Mouse (Mus musculus) hindbrain, postnatal 0 days (tissue): Measurements from ENCODE around the gene Pde6g. TPM values are rescaled to one million over a fixed set of nuclear protein-coding genes. Genes with fewer than 3 reads are reported as not detected.

Source experiments
- ATAC-seq: fragments of 200-750 bp; cut with Nextera tagmentation; 2 replicates; pipeline ENCODE4 v1.8.0; 2017; ENCODE audit warnings: mild to moderate bottlenecking, moderate TSS enrichment, moderate library complexity
- DNase-seq: peaks from one replicate; pipeline ENCODE4 v3.0.0-alpha.2; 2015; ENCODE audit warnings: low spot score
- H3K27ac ChIP-seq: fragments of 300-500 bp; sonication (generic); 2 replicates; pipeline ENCODE4 v1.5.1; 2014; ENCODE audit warnings: mild to moderate bottlenecking
- H3K27me3 ChIP-seq: fragments of 300-500 bp; sonication (generic); 2 replicates; pipeline ENCODE4 v1.6.1; 2014; ENCODE audit warnings: low read length, mixed read lengths; ENCODE audit not compliant: insufficient read depth
- H3K36me3 ChIP-seq: fragments of 300-500 bp; sonication (generic); 2 replicates; pipeline ENCODE4 v1.6.1; 2014; ENCODE audit warnings: low read length, mixed read lengths; ENCODE audit not compliant: insufficient read depth
- H3K4me1 ChIP-seq: fragments of 300-500 bp; sonication (generic); 2 replicates; pipeline ENCODE4 v1.6.1; 2014; ENCODE audit warnings: antibody characterized with exemption, low read length, mixed read lengths; ENCODE audit not compliant: insufficient read depth
- H3K4me2 ChIP-seq: fragments of 300-500 bp; sonication (generic); 2 replicates; pipeline ENCODE4 v1.6.1; 2014; ENCODE audit warnings: low read depth, mild to moderate bottlenecking, low read length, moderate library complexity, mixed read lengths
- H3K4me3 ChIP-seq: fragments of 300-500 bp; sonication (generic); 2 replicates; pipeline ENCODE4 v1.5.1; 2014; ENCODE audit warnings: low read length
- H3K9ac ChIP-seq: fragments of 300-500 bp; sonication (generic); replicated peaks from 2 replicates; pipeline ENCODE4 v1.6.1; 2014; ENCODE audit warnings: mild to moderate bottlenecking, low read length, moderate library complexity, mixed read lengths
- H3K9me3 ChIP-seq: fragments of 300-500 bp; sonication (generic); 2 replicates; pipeline ENCODE4 v1.6.1; 2016; ENCODE audit warnings: low read length, mixed read lengths
- CTCF ChIP-seq: IDR thresholded peaks from 2 replicates; pipeline ENCODE4 v1.5.1; 2016; ENCODE audit warnings: antibody characterized with exemption, control low read depth, low read depth
- WGBS: fragments of 180-500 bp; shearing (Covaris S2); extraction: QIAGEN DNeasy Blood & Tissue Kit; methylation state at CpG from one replicate; pipeline ENCODE4 v1.1.7; 2014; 5-methylcytosine and 5-hydroxymethylcytosine counted together
- polyA plus RNA-seq: library from polyadenylated mRNA; unstranded; fragments of >200 nt; fragmentation: Nextera tagmentation; extraction: Ambion mirVana; gene quantifications from 2 replicates; pipeline ENCODE4 v1.2.1, GENCODE M21; 2015
- total RNA-seq: library from RNA; depleted of rRNA; stranded (reverse); fragments of >200 nt; gene quantifications from 2 replicates; pipeline ENCODE4 v1.2.3, GENCODE M21; 2014; rRNA removed

The Pde6g gene
- total and polyA plus RNA-seq, 2 experiments from 2014 or later, result 0.23 TPM; not detected in 1

- TF ChIP-seq CTCF, result no peak
- H3K27ac ChIP-seq, result no peak overlapping the region
- H3K27me3 ChIP-seq, result no peaks in the 10 kb centered on the region
- H3K9ac ChIP-seq, result no peak overlapping the region
- no peaks in the 10 kb centered on the region for H3K9me3 ChIP-seq
- H3K4me1 ChIP-seq, result no peaks in the 10 kb centered on the region
- ATAC-seq, result no peak
- no peak overlapping the region for H3K4me3 ChIP-seq
- peaks cover 76% of the 10 kb centered on the region for H3K36me3 ChIP-seq
- DNase-seq, result no peak
- 79% methylated on average over 1 of the region's 1 CpGs for WGBS
- H3K4me2 ChIP-seq, result no peak overlapping the region
Measured at GRCm38 (mm10) chr11:120406445-120406844, 46.9 kb downstream of the Pde6g start.

GRCm38 (mm10) chr11:120405867-120406266 lies 47.4 kb downstream of the Pde6g start:
- H3K36me3 ChIP-seq, result peaks cover 77% of the 10 kb centered on the region
- H3K9me3 ChIP-seq, result no peaks in the 10 kb centered on the region
- TF ChIP-seq CTCF, result no peak
- ATAC-seq, result no peak
- no peak for DNase-seq
- H3K4me3 ChIP-seq, result no peak overlapping the region
- no peak overlapping the region for H3K9ac ChIP-seq
- H3K4me2 ChIP-seq, result no peak overlapping the region
- 94% methylated on average over 3 of the region's 3 CpGs for WGBS
- no peaks in the 10 kb centered on the region for H3K27me3 ChIP-seq
- H3K27ac ChIP-seq, result no peak overlapping the region
- no peaks in the 10 kb centered on the region for H3K4me1 ChIP-seq

GRCm38 (mm10) chr11:120404814-120405213 lies 48.5 kb downstream of the Pde6g start:
- Histone ChIP-seq H3K27me3 (no peaks in the 10 kb centered on the region), H3K4me2 (no peak overlapping the region), H3K27ac (no peak overlapping the region), H3K4me1 (no peaks in the 10 kb centered on the region), H3K36me3 (peaks cover 74% of the 10 kb centered on the region), H3K4me3 (no peak overlapping the region), H3K9ac (no peak overlapping the region), H3K9me3 (no peaks in the 10 kb centered on the region)
- WGBS, result 100% methylated on average over 1 of the region's 1 CpGs
- DNase-seq (no peak), ATAC-seq (no peak)
- TF ChIP-seq CTCF, result no peak

- 96% methylated on average over 2 of the region's 2 CpGs for WGBS
- Histone ChIP-seq H3K36me3 (peaks cover 49% of the 10 kb centered on the region), H3K27me3 (no peaks in the 10 kb centered on the region), H3K9ac (no peak overlapping the region), H3K4me3 (no peak overlapping the region), H3K27ac (no peak overlapping the region), H3K9me3 (no peaks in the 10 kb centered on the region), H3K4me1 (no peaks in the 10 kb centered on the region), H3K4me2 (no peak overlapping the region)
- no peak for TF ChIP-seq CTCF
- DNase-seq (no peak), ATAC-seq (no peak)
Measured at GRCm38 (mm10) chr11:120399319-120399718, 54.0 kb downstream of the Pde6g start.

Other genes with a start within 250 kb of the Pde6g start
- 31.1 and 43.1 TPM in 2 replicates for gene Bahcc1, start 220.6 kb downstream of the Pde6g start, total RNA-seq
- gene Bahcc1, start 220.6 kb downstream of the Pde6g start, polyA plus RNA-seq, result 8.8 and 9.1 TPM in 2 replicates
- 2,410 and 2,568 TPM in 2 replicates for gene Actg1, start 105.0 kb downstream of the Pde6g start, total RNA-seq
- gene Actg1, start 105.0 kb downstream of the Pde6g start, polyA plus RNA-seq, result 3,348 and 3,639 TPM in 2 replicates
- gene Fscn2, start 92.0 kb downstream of the Pde6g start, total RNA-seq, result 3.0 and 9.0 TPM in 2 replicates
- 1.5 and 1.9 TPM in 2 replicates for gene Fscn2, start 92.0 kb downstream of the Pde6g start, polyA plus RNA-seq
- gene Faap100, start 74.7 kb downstream of the Pde6g start, total RNA-seq, result 175 and 178 TPM in 2 replicates
- 74.6 and 76.4 TPM in 2 replicates for gene Faap100, start 74.7 kb downstream of the Pde6g start, polyA plus RNA-seq
- 65.8 and 76.3 TPM in 2 replicates for gene Nploc4, start 15.8 kb downstream of the Pde6g start, total RNA-seq
- 27.1 and 28.3 TPM in 2 replicates for gene Nploc4, start 15.8 kb downstream of the Pde6g start, polyA plus RNA-seq
- not detected in 2 replicates for gene Tspan10, start 10.9 kb downstream of the Pde6g start, total RNA-seq
- gene Tspan10, start 10.9 kb downstream of the Pde6g start, polyA plus RNA-seq, result not detected in 2 replicates
- gene Oxld1, start 4.6 kb upstream of the Pde6g start, total RNA-seq, result 11.7 and 11.9 TPM in 2 replicates
- 13.3 and 13.6 TPM in 2 replicates for gene Oxld1, start 4.6 kb upstream of the Pde6g start, polyA plus RNA-seq
- gene Ccdc137, start 4.6 kb upstream of the Pde6g start, total RNA-seq, result 10.4 and 15.4 TPM in 2 replicates
- 17.3 and 18.7 TPM in 2 replicates for gene Ccdc137, start 4.6 kb upstream of the Pde6g start, polyA plus RNA-seq
- 67.2 and 113 TPM in 2 replicates for gene Arl16, start 14.1 kb upstream of the Pde6g start, total RNA-seq
- gene Arl16, start 14.1 kb upstream of the Pde6g start, polyA plus RNA-seq, result 71.2 and 73.0 TPM in 2 replicates
- 37.5 and 52.4 TPM in 2 replicates for gene Mrpl12, start 31.1 kb upstream of the Pde6g start, total RNA-seq
- 147 and 155 TPM in 2 replicates for gene Mrpl12, start 31.1 kb upstream of the Pde6g start, polyA plus RNA-seq
- gene Slc25a10, start 38.3 kb upstream of the Pde6g start, total RNA-seq, result 41.3 and 52.5 TPM in 2 replicates
- 28.0 and 28.8 TPM in 2 replicates for gene Slc25a10, start 38.3 kb upstream of the Pde6g start, polyA plus RNA-seq
- gene Gcgr, start 77.2 kb upstream of the Pde6g start, total RNA-seq, result 0.99 and 3.1 TPM in 2 replicates
- 1.0 TPM in 2 replicates for gene Gcgr, start 77.2 kb upstream of the Pde6g start, polyA plus RNA-seq
- 144 and 192 TPM in 2 replicates for gene Mcrip1, start 96.2 kb upstream of the Pde6g start, total RNA-seq
- 250 and 257 TPM in 2 replicates for gene Mcrip1, start 96.2 kb upstream of the Pde6g start, polyA plus RNA-seq
- gene Ppp1r27, start 97.6 kb upstream of the Pde6g start, total RNA-seq, result not detected in 2 replicates
- gene Ppp1r27, start 97.6 kb upstream of the Pde6g start, polyA plus RNA-seq, result not detected in 2 replicates
- 147 and 174 TPM in 2 replicates for gene P4hb, start 119.8 kb upstream of the Pde6g start, total RNA-seq
- 222 TPM in 2 replicates for gene P4hb, start 119.8 kb upstream of the Pde6g start, polyA plus RNA-seq
- gene Arhgdia, start 128.1 kb upstream of the Pde6g start, total RNA-seq, result 252 and 297 TPM in 2 replicates
- 403 and 425 TPM in 2 replicates for gene Arhgdia, start 128.1 kb upstream of the Pde6g start, polyA plus RNA-seq
- 95.2 and 114 TPM in 2 replicates for gene Alyref, start 144.9 kb upstream of the Pde6g start, total RNA-seq
- 185 and 189 TPM in 2 replicates for gene Alyref, start 144.9 kb upstream of the Pde6g start, polyA plus RNA-seq
- gene Anapc11, start 144.9 kb upstream of the Pde6g start, total RNA-seq, result 38.0 and 39.6 TPM in 2 replicates
- 198 and 200 TPM in 2 replicates for gene Anapc11, start 144.9 kb upstream of the Pde6g start, polyA plus RNA-seq
- 0.78 TPM in 1 of 2 replicates, not detected in the other for gene Npb, start 155.0 kb upstream of the Pde6g start, total RNA-seq
- 1.8 and 3.0 TPM in 2 replicates for gene Npb, start 155.0 kb upstream of the Pde6g start, polyA plus RNA-seq
- gene Pcyt2, start 164.4 kb upstream of the Pde6g start, total RNA-seq, result 120 and 142 TPM in 2 replicates
- 125 and 143 TPM in 2 replicates for gene Pcyt2, start 164.4 kb upstream of the Pde6g start, polyA plus RNA-seq
- 30.8 and 32.8 TPM in 2 replicates for gene Sirt7, start 171.7 kb upstream of the Pde6g start, total RNA-seq
- gene Sirt7, start 171.7 kb upstream of the Pde6g start, polyA plus RNA-seq, result 32.3 and 38.3 TPM in 2 replicates
- 35.9 and 39.3 TPM in 2 replicates for gene Mafg, start 180.1 kb upstream of the Pde6g start, total RNA-seq
- gene Mafg, start 180.1 kb upstream of the Pde6g start, polyA plus RNA-seq, result 36.5 and 38.9 TPM in 2 replicates
- 9.0 and 9.3 TPM in 2 replicates for gene Pycr1, start 190.3 kb upstream of the Pde6g start, total RNA-seq
- 13.2 and 13.8 TPM in 2 replicates for gene Pycr1, start 190.3 kb upstream of the Pde6g start, polyA plus RNA-seq
- gene Myadml2, start 194.7 kb upstream of the Pde6g start, total RNA-seq, result 1.4 and 1.5 TPM in 2 replicates
- 1.3 and 1.5 TPM in 2 replicates for gene Myadml2, start 194.7 kb upstream of the Pde6g start, polyA plus RNA-seq
- 6.9 and 10.3 TPM in 2 replicates for gene Notum, start 207.7 kb upstream of the Pde6g start, total RNA-seq
- 3.0 and 4.1 TPM in 2 replicates for gene Notum, start 207.7 kb upstream of the Pde6g start, polyA plus RNA-seq
- 105 and 130 TPM in 2 replicates for gene Aspscr1, start 219.5 kb upstream of the Pde6g start, total RNA-seq
- gene Aspscr1, start 219.5 kb upstream of the Pde6g start, polyA plus RNA-seq, result 143 and 148 TPM in 2 replicates